Mouse (Mus musculus) R1 (cell line): ENCODE measurements around the gene Snx21.

Experiments used
- DNase-seq: peaks from one replicate; pipeline ENCODE4 v3.0.0-alpha.2; 2018; ENCODE audit warnings: low read depth, low spot score

Snx21 gene

GRCm38 (mm10) chr2:164828437-164828836, 42.8 kb downstream of the Snx21 start, which contains the start of gene Spata25:
Spata25 (minus strand) TSS chr2:164828537.
- DNase-seq, result no peak

DNA sequence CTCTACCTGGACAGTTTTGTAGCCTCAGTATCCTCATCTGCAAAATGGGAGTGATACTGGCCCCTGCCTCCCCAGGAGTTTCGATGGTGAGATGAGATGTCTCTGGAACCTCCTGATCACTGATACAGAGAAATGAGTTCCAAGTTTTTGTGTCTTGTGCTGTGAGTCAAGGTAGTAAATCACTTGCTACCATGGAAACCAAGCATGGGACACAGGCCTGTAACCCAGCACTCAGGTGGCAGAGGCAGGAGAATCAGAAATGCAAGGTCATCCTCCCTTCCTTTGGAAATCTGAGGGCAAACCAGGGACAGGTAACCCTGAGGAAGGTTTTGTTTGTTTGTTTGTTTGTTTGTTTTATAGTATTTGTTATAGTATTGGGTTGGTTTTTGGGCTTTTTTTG, 43.5 kb downstream of the Snx21 start:
- peak; percentile 79 for DNase-seq

DNA sequence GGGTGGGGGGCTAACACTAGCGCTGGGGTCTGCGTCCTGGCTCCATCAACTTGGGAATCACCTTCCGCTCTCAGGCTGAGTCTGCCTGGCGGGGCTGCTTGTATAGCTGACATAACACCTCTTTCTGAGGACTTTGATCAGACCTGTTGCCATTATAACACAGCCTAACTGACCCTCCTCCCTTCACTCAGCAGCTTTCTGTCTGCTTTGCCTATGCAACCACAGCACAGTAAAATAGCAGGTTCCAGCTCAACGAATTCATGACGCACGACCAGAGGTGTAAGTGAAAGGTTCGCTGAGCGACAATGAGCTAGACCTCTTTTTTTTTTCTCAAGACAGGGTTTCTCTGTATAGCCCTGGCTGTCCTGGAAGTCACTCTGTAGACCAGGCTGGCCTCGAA, 45.4 kb downstream of the Snx21 start:
- DNase-seq, result no peak

GRCm38 (mm10) chr2:164832032-164832747, 46.6 kb downstream of the Snx21 start:
- DNase-seq, result no peak

GRCm38 (mm10) chr2:164832748-164833301, 47.2 kb downstream of the Snx21 start, which contains the start of gene Ctsa:
Ctsa (plus strand) TSS chr2:164832873.
- peak; percentile 71 for DNase-seq

DNA sequence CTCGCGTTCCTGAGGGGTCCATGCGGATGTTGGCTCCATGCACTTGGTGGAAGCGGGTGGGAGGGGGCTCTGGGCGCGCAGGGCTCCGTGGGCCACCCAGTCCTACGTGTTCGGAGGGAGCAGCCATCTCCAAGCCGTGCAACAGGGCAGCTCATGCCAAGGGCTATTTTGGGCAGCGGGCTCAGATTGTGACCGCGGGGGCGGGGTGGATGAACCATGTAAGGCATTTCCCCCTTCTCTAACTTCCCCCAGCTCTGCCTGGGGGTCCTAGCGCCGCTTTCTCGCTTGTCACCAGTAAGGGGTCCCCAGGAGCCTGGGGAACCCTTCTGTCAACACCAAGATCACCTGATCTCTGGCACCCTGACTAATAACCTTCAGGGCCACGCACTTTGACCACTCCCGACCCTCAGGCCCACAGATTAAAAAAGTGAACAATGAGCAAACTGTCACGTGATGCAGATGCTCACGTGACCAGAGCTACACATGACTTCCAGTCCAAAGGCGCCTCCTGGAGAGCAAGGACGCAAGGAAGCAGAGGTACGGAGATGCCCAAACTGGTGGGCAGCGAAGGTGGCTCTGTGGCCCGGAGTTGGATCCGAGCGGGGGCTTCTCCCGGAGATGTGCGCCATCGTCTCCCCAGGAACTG, 47.8 kb downstream of the Snx21 start, which contains the start of gene Neurl2:
Gene Neurl2, minus strand, starts transcription at position 143 of the 646 bp plus-strand sequence.
- DNase-seq, result peak; percentile 96

GRCm38 (mm10) chr2:164834531-164834930, 48.9 kb downstream of the Snx21 start:
- no peak for DNase-seq

DNA sequence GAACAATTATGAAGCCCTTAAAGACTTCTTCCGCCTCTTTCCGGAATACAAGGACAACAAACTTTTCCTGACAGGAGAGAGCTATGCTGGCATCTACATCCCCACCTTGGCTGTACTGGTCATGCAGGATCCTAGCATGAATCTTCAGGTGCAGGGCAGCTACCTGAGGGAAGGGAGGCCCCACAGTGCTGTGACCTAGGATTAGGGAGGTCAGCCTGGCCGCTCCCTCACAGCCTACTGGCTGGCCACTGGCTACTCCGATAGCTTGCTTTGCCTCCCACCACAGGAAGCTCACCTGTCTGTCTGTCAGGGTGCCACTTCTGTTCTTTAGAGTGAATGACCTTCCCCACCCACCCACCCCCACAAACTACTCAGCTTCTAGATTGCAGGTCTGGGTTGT, 49.5 kb downstream of the Snx21 start:
- no peak for DNase-seq
